ENCODE assay signal across 18 mouse cellular contexts in the genomic region with DNA sequence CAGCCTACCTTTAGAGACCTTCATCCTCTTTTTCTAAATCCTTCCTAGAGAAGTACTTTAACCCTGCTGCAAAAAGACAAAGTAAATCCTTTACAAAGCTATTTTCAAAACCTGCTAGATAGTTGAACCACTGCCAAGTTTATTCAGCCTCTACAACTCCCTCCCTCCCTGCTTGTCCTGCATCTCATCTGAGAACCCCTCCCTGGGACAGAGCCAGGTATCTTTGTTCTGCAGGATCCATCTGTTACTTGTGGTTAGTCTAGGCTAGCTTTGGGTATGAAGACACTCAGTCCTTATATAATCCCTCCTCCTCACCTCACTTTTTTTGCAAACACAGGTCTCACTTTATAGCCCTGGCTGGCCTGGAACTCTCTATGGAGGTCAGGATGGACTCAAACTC. TPM values are rescaled to one million over a fixed set of nuclear protein-coding genes. Genes with fewer than 3 reads are reported as not detected.
A peak's percentile ranks its signal among the peaks of the same experiment; 100 is the strongest.
DNase-seq lines count a peak whose midpoint lies in the region; ATAC-seq and TF ChIP-seq lines count a peak whose summit lies in the region.
"Had no signal": no experiment of that assay in that cellular context is flagged by ENCODE, and none has a peak within 500 bp of the region (broad histone marks: within the 10 kb centered on the region; RNA-seq: fewer than 3 reads in every experiment).

No protein-coding gene starts in this region.

- ATAC-seq in forebrain, embryonic 15.5 days (replicated peaks): no peak

- no peak overlapping the region for H3K4me2 ChIP-seq in forebrain, embryonic 15.5 days (replicated peaks)
- no peak overlapping the region for H3K4me2 ChIP-seq in myocyte (ENCODE audit: low read depth)
- H3K4me2 ChIP-seq: embryonic facial prominence, embryonic 15.5 days; heart, embryonic 12.5 days; midbrain, embryonic 12.5 days; neural tube, embryonic 12.5 days had no signal

- no peak overlapping the region for H3K4me3 ChIP-seq in forebrain, embryonic 15.5 days
- no peak overlapping the region for H3K4me3 ChIP-seq in forebrain, embryonic 10.5 days
- no peak overlapping the region for H3K4me3 ChIP-seq in left cerebral cortex, adult 2 months
- H3K4me3 ChIP-seq in cortical plate, adult 2 months (ENCODE audit: insufficient read depth, low read length): no peak overlapping the region
- no peak overlapping the region for H3K4me3 ChIP-seq in myocyte
- H3K4me3 ChIP-seq: embryonic facial prominence, embryonic 15.5 days; heart, embryonic 12.5 days; hindbrain, embryonic 10.5 days; limb, embryonic 10.5 days; midbrain, embryonic 12.5 days; neural tube, embryonic 12.5 days had no signal

- H3K4me1 ChIP-seq in forebrain, embryonic 15.5 days: 0 out of 2 replicates have a peak, but pooled peaks cover 2% of the 10 kb centered on the region
- H3K4me1 ChIP-seq in forebrain, embryonic 10.5 days: no peaks in the 10 kb centered on the region
- H3K4me1 ChIP-seq in cortical plate, adult 2 months (ENCODE audit: control insufficient read depth, insufficient read depth, low read length): peaks cover 2% of the 10 kb centered on the region; the same call in 1 of the 2 replicates
- H3K4me1 ChIP-seq: embryonic facial prominence, embryonic 15.5 days; hindbrain, embryonic 10.5 days; limb, embryonic 10.5 days; midbrain, embryonic 12.5 days; neural tube, embryonic 12.5 days had no signal

- no peak for TF ChIP-seq POLR2A in cortical plate, adult 2 months (IDR thresholded peaks at IDR 0.05; ENCODE audit: extremely low read depth, insufficient read depth, low read length)
- TF ChIP-seq POLR2A in myocyte (IDR thresholded peaks at IDR 0.05; ENCODE audit: insufficient read length, low read depth): no peak

- TF ChIP-seq CTCF in left cerebral cortex, adult 2 months (IDR thresholded peaks at IDR 0.05): no peak
- no peak for TF ChIP-seq CTCF in cortical plate, adult 2 months (IDR thresholded peaks at IDR 0.05; ENCODE audit: extremely low read depth, insufficient read depth, low read length)

- peak overlapping the region; percentile 19; the same call in 1 of the 2 replicates for H3K27ac ChIP-seq in forebrain, embryonic 15.5 days (replicated peaks)
- H3K27ac ChIP-seq in forebrain, embryonic 10.5 days: no peak overlapping the region
- H3K27ac ChIP-seq in left cerebral cortex, adult 2 months: peak overlapping the region; percentile 72
- H3K27ac ChIP-seq in cortical plate, adult 2 months (ENCODE audit: insufficient read depth, low read length): peak overlapping the region; percentile 82
- H3K27ac ChIP-seq: embryonic facial prominence, embryonic 15.5 days; hindbrain, embryonic 10.5 days; limb, embryonic 10.5 days; midbrain, embryonic 12.5 days; neural tube, embryonic 12.5 days had no signal

- intact Hi-C loops in left cerebral cortex, adult 2 months (cut with DNase I): no loop called here
- intact Hi-C loops in left cerebral cortex, postnatal 36 days (cut with DNase I): no loop called here
- intact Hi-C loops in gastrocnemius, postnatal 36 days (cut with DNase I): no loop called here

- H3K9me3 ChIP-seq in forebrain, embryonic 15.5 days: no peaks in the 10 kb centered on the region
- H3K9me3 ChIP-seq in forebrain, embryonic 10.5 days: no peaks in the 10 kb centered on the region
- H3K9me3 ChIP-seq: embryonic facial prominence, embryonic 15.5 days; heart, embryonic 12.5 days; hindbrain, embryonic 10.5 days; limb, embryonic 10.5 days; midbrain, embryonic 12.5 days; neural tube, embryonic 12.5 days had no signal

- no peak for DNase-seq in forebrain, embryonic 10.5 days (ENCODE audit: extremely low spot score, low spot score)
- no peak for DNase-seq in left cerebral cortex, adult 2 months (ENCODE audit: extremely low spot score in 1 of 2, low spot score in 2 of 2)
- DNase-seq in left cerebral cortex, postnatal 36 days (ENCODE audit: low spot score in 2 of 2): no peak
- no peak for DNase-seq in Muller cell, postnatal 12 days (ENCODE audit: inconsistent ontology term)
- DNase-seq in gastrocnemius, postnatal 36 days: no peak
- DNase-seq: adrenal gland, adult 8-10 months; kidney, adult 11 months; lung, postnatal 10 days had no signal

- H3K27me3 ChIP-seq in forebrain, embryonic 15.5 days: no peaks in the 10 kb centered on the region
- no peaks in the 10 kb centered on the region for H3K27me3 ChIP-seq in forebrain, embryonic 10.5 days (ENCODE audit: poor library complexity, severe bottlenecking)
- no peaks in the 10 kb centered on the region for H3K27me3 ChIP-seq in myocyte (ENCODE audit: control insufficient read depth, insufficient read depth, insufficient read length)
- H3K27me3 ChIP-seq: embryonic facial prominence, embryonic 15.5 days; heart, embryonic 12.5 days; midbrain, embryonic 12.5 days; neural tube, embryonic 12.5 days had no signal

- peaks cover 95% of the 10 kb centered on the region for H3K36me3 ChIP-seq in forebrain, embryonic 15.5 days
- H3K36me3 ChIP-seq in forebrain, embryonic 10.5 days (replicated peaks): peaks cover 99% of the 10 kb centered on the region
- H3K36me3 ChIP-seq in myocyte (ENCODE audit: control insufficient read depth, insufficient read depth): peaks cover 60% of the 10 kb centered on the region

- no peak overlapping the region for H3K9ac ChIP-seq in forebrain, embryonic 15.5 days (replicated peaks)
- H3K9ac ChIP-seq: embryonic facial prominence, embryonic 15.5 days; heart, embryonic 12.5 days; midbrain, embryonic 12.5 days; neural tube, embryonic 12.5 days had no signal

- H3K79me2 ChIP-seq in myocyte (ENCODE audit: control insufficient read depth, insufficient read depth): no peaks in the 10 kb centered on the region

- no peak overlapping the region for H3ac ChIP-seq in myocyte (ENCODE audit: control insufficient read depth, insufficient read length)

TF ChIP-seq in myocyte, 11 proteins besides CTCF, POLR2A, EP300 and RAD21:
- peak; percentile 3 for TF ChIP-seq POLR2AphosphoS2 (IDR thresholded peaks at IDR 0.05; ENCODE audit: insufficient read length, low read depth)
- no peak for TF ChIP-seq E2F4 (IDR thresholded peaks at IDR 0.05; ENCODE audit: insufficient read depth)

RNA-seq across cellular contexts. Expression of a gene that starts 30.1 kb away (rescaled TPM):
- polyA plus RNA-seq in forebrain, embryonic 15.5 days (2015; fragmentation: Nextera tagmentation; extraction: Ambion mirVana): 79.0 and 83.4 TPM in 2 replicates
- 80.7 and 84.9 TPM in 2 replicates for polyA plus RNA-seq in forebrain, embryonic 10.5 days (2016; fragmentation: Nextera tagmentation; extraction: Ambion mirVana)
- 100 to 1,000 TPM; 244 to 245 TPM for total RNA-seq in left cerebral cortex, adult 2 months (2021)
- 100 to 1,000 TPM; 241 to 247 TPM for total RNA-seq in left cerebral cortex, postnatal 36 days (2021)
- 264 and 276 TPM in 2 replicates for polyA plus RNA-seq in cortical plate, adult 2 months (2012; rRNA removed)
- polyA plus RNA-seq in myocyte (2012; fragmentation: generic; extraction: Trizol): 222 TPM
- total RNA-seq in gastrocnemius, postnatal 36 days (2021): 10 to 100 TPM; 62.0 to 62.1 TPM

RNA-seq across cellular contexts. Expression of a gene that starts 37.5 kb away (rescaled TPM):
- polyA plus RNA-seq in forebrain, embryonic 15.5 days (2015; fragmentation: Nextera tagmentation; extraction: Ambion mirVana): not detected in 2 replicates
- 0.17 and 0.23 TPM in 2 replicates for polyA plus RNA-seq in forebrain, embryonic 10.5 days (2016; fragmentation: Nextera tagmentation; extraction: Ambion mirVana)
- not detected for total RNA-seq in left cerebral cortex, adult 2 months (2021)
- not detected for total RNA-seq in left cerebral cortex, postnatal 36 days (2021)
- not detected in 2 replicates for polyA plus RNA-seq in cortical plate, adult 2 months (2012; rRNA removed)
- polyA plus RNA-seq in myocyte (2012; fragmentation: generic; extraction: Trizol): 71.1 TPM
- total RNA-seq in gastrocnemius, postnatal 36 days (2021): not detected
- total RNA-seq: adrenal gland, adult 8-10 months; gastrocnemius, adult 8-10 months had no signal
- polyA plus RNA-seq: midbrain, embryonic 12.5 days; neural tube, embryonic 12.5 days had no signal

RNA-seq across cellular contexts. Expression of a gene that starts 49.2 kb away (rescaled TPM):
- polyA plus RNA-seq in forebrain, embryonic 15.5 days (2015; fragmentation: Nextera tagmentation; extraction: Ambion mirVana): not detected in 2 replicates
- polyA plus RNA-seq in forebrain, embryonic 10.5 days (2016; fragmentation: Nextera tagmentation; extraction: Ambion mirVana): not detected in 2 replicates
- total RNA-seq in left cerebral cortex, adult 2 months (2021): not detected
- not detected for total RNA-seq in left cerebral cortex, postnatal 36 days (2021)
- not detected in 2 replicates for polyA plus RNA-seq in cortical plate, adult 2 months (2012; rRNA removed)
- polyA plus RNA-seq in myocyte (2012; fragmentation: generic; extraction: Trizol): 0.04 TPM
- not detected for total RNA-seq in gastrocnemius, postnatal 36 days (2021)
- total RNA-seq: gastrocnemius, adult 8-10 months had no signal
- polyA plus RNA-seq: embryonic facial prominence, embryonic 15.5 days; heart, embryonic 12.5 days; hindbrain, embryonic 10.5 days; limb, embryonic 10.5 days; midbrain, embryonic 12.5 days; neural tube, embryonic 12.5 days had no signal

Comparison
In these comparisons a context has a peak if more than half of its experiments do, and no peak if none do; other contexts are left out.
1. RNA of a gene that starts 37.5 kb away (polyA plus RNA-seq): 71.1 TPM in myocyte (single experiment); 0.17 to 0.23 TPM in forebrain, embryonic 10.5 days, not detected in forebrain, embryonic 15.5 days and not detected in cortical plate, adult 2 months; every median in the first group is over 10 times any median in the second.